Mouse (Mus musculus): Measurements from ENCODE around the gene Lpcat3. TPM values are rescaled to one million over a fixed set of nuclear protein-coding genes. Genes with fewer than 3 reads are reported as not detected.
"Not testable (repeated sequence)": the region's sequence is repeated elsewhere in the genome, so short reads cannot be mapped to it uniquely, and the experiment has no call there.

Gene Lpcat3
- total RNA-seq (2021), result 10 to 100 TPM; 27.1 to 33.5 TPM

- DNase-seq, result peak; percentile 96 to 97
These were observed at the start of gene Lpcat3 for GRCm38 (mm10) chr6:124662477-124663423. Gene Lpcat3, plus strand, starts transcription at chr6:124663027.

DNA sequence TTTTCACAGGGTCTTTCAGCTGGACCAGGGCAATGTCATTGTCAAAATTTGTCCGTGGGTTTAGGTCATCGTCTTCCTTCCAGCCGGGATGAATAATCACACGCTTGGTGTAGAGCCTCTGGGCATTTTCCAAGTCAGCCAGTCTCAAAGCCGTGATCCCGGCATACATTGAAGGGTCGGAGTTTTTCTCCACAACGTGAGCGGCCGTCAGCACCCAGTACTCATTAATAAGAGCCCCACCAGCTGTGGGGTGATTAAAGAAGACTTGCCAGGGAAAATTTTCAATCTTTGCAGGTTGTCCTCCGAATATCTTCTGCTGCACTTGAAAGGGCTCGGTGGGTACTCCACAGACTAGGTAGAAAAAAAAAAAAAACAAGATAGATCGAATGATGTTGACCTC is 37.2 kb upstream of the Lpcat3 start:
- no peak for DNase-seq

- DNase-seq, result not testable (repeated sequence)
These were observed 36.6 kb upstream of the Lpcat3 start for GRCm38 (mm10) chr6:124626184-124626583.

DNA sequence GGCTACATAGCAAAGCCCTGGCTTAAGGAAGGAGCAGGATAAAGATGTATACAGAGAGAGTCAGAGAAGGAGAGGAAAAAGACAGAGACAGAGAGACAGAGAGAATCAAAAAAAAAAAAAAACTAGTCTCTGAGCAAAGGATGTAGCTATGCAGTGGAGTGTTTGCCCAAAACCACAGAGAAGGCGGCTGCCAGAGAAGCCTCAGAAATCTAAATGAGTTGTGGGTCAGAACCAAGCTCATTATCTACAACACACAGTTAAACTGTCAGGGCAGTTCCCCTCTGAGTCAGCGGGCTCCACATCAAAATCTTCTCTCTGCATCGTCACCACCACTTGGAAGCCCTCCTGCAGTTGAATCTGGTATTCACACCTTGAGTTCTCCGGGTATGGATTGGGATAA is 32.1 kb upstream of the Lpcat3 start:
- DNase-seq, result no peak

- DNase-seq, result not testable (repeated sequence)
These were observed 26.8 kb upstream of the Lpcat3 start, which contains the start of gene C1s2 for GRCm38 (mm10) chr6:124635985-124636384. Gene C1s2, minus strand, starts transcription at chr6:124636085.

DNA sequence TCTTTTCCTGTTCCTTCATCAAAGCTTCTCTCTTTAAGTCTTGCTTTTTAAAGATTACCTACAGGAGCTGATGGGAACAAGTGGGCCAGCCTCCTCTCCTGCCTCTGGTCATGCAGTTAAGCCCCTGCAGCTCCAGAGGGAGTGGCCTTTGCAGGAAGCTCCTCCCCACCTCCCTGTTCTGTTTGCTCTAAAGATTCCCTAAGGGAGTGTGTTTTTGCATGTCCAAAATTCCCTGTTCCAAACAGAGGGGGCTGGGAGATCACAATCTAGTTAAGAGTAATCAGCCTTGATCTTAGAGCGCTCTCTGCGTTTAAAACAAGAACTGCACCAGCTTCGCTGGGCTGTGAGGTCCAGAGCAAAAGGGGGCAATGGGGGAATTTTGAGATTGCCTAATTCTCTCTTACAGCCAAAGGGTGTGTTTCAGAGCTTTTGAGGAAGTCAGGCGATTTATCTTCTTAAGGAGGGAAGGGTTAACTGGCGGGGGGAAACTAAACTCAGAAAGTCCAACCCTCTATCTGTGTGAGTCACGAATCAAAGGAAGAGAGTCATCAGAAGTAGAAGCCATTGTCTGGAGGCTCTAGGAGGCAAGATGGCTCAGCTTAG is 25.9 kb upstream of the Lpcat3 start:
- not testable (repeated sequence) for DNase-seq

GRCm38 (mm10) chr6:124640041-124640440 is 22.8 kb upstream of the Lpcat3 start:
- peak in 1 of 2 experiments; percentile 4 for DNase-seq

DNA sequence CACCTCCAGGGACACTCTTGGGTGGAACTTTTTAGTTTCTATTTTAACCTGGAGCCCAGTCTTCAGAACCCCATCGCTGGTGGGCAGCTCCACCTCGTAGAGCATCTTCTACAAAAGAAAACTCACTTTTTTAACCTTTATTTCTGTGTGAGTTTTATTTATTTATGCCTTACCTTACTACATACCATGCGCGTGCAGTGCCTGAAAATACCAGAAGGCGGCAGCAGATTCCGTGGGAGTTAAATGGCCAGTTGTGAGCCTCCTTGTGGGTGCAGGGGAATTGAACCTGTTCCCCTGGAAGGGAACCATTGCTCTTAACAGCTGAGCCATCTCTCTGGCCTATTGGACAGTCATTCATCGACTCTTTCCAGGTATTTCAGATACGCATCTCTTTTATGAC is 21.8 kb upstream of the Lpcat3 start:
- DNase-seq, result peak; percentile 27 to 29

- no peak for DNase-seq
These were observed 16.4 kb upstream of the Lpcat3 start for GRCm38 (mm10) chr6:124646394-124646793.

GRCm38 (mm10) chr6:124655893-124656292 is 6.9 kb upstream of the Lpcat3 start:
- no peak for DNase-seq

- no peak for DNase-seq
These were observed 4.8 kb upstream of the Lpcat3 start for GRCm38 (mm10) chr6:124658067-124658466.

DNA sequence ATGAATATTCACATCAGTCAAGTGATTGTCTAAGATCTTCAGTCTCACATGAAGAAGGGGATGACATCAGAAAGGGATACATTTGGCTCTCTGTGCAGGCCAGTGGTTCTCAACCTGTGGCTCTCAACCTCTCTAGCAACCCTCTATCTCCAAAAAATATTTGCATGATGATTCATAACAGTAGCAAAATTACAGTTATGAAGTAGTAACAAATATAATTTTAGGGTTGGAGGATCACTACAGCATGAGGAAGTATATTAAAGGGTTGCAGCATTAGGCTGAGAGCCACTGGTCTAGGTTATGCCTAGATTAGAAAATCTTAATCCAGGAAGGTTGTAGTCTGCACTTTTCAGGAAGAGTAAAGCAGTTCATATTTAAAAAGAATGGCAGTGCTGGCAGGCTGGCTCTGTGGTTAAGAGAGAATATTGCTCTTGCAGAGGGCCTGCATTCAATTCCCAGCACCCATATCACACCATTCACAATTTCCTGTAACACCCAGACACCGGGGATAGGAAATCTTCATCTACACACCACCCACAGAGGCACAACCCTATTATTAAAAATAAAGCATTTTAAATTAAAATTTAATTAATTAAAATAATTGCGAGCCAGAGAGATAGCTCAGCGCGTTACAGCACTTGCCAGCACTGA is 1.5 kb upstream of the Lpcat3 start:
- no peak for DNase-seq

- no peak for DNase-seq
These were observed 832 bp upstream of the Lpcat3 start for GRCm38 (mm10) chr6:124661995-124662394.

DNA sequence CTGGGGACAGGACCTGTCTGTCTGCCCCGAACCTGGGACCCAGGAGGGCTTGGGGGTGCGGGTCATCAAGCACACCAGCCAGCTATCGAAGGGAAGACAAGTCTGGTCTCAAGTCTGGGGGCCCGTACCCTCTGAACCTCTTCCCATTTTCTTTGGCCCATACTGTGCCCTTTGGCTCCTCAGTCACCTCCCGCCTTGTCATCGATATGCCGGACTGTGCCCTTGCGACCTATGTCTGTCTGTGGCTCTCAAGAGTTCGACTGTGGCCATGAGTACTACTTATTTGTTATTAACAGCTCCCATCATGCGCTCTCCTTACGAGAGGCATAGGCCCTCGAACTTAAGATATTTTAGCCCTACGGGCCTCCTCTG is 583 bp downstream of the Lpcat3 start:
- DNase-seq, result no peak

DNA sequence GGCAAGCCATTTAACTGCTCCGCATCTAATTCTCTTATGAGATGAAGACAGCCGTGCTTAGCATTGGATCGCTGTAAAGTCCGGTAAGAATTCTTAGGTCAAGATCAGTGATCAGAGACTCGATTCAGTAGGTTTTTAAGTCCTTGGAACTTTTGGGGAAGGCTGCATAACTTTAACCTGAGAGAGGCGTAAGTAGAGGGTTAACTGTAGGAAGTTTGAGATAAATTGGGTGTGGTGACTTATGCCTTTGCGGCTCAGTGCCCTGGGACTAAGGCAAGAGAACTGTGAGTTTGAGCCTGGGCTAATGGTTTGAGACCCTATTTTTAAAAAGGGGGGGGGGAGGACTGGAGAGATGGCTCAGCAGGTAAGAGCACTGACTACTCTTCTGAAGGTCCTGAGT is 1.4 kb downstream of the Lpcat3 start:
- no peak for DNase-seq

DNA sequence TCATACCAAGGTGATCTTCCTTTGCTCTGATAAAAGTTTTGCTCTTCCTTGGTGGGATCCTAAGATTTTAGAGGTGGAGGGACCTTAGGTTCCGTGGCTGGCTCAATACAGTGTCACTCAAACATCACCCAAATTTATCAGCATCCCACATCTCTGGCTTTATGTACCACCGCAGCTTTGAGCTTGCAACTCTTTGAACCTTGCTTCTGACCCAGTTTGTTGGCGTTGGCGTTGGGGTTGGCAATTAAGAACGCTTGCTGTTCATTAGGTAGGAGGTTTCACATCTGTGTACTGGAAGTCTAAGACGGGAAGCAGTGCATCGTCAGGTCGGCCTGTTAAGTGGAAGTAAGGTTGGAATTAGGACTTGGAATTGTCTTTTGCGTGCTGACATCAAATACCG is 2.2 kb downstream of the Lpcat3 start:
- DNase-seq, result no peak

DNA sequence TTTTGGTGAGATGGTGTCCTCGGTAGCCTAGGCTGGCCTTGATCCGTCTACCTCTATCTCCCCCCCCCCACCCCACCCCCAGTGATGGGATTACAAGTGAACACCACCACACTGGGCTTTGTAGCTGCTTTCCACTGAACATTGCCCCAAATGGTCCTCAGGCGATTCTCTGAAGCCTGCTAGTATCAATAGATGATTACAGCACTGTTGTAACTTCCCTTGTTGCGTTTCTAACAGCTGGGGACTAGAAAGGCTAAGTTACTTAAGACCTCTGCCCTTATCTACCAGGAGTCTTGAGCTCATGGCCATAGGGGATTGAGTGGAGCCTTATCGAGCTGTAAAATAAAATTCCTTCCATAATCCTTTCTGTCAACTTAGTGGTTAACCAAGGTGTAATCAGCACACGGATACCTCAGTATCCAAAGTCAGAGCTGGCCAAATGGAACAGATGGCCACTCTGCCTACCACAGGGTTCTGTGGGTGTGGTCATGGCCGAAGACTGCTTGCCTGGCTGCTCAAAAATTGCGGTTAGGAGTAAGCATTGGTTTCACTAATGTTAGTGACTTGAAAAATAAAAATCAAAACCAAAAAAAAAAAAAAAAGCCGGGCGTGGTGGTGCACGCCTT is 6.5 kb downstream of the Lpcat3 start:
- DNase-seq, result no peak

GRCm38 (mm10) chr6:124670281-124670900 is 7.6 kb downstream of the Lpcat3 start:
- no peak for DNase-seq

DNA sequence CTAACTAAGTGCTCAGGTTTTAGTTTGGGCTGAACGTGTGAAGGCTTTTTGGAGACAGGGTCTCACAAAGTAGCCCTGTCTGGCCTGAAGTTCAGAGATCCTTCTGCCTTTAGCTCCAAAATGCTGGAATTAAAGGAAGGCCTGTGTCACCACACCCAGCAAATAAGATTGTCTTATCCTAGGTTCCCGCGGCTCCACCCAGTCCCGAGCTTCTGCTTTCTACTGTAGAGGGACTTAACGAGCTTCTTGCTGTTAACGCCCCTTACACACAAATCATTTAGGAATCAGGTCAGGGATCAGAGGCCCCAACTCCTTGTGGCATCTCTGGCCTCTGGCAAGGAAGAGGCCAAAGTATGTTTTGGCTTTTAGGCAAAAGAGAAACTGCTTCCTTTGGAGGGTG is 9.3 kb downstream of the Lpcat3 start:
- DNase-seq, result no peak

- DNase-seq, result peak in 1 of 2 experiments; percentile 33
These were observed 10.8 kb downstream of the Lpcat3 start for GRCm38 (mm10) chr6:124673619-124674018.

- no peak for DNase-seq
These were observed 11.8 kb downstream of the Lpcat3 start for GRCm38 (mm10) chr6:124674591-124674990.

- DNase-seq, result no peak
These were observed 13.3 kb downstream of the Lpcat3 start for GRCm38 (mm10) chr6:124676171-124676570.

All from layer of hippocampus, postnatal 36 days (tissue).